Mouse (Mus musculus) cerebellum, adult 18-20 months (tissue): Measurements from ENCODE around the gene Galr2.

Source experiments
- DNase-seq, 2 experiments: peaks; one replicate each; pipeline ENCODE4 v3.0.0; 2021

The Galr2 gene

DNA sequence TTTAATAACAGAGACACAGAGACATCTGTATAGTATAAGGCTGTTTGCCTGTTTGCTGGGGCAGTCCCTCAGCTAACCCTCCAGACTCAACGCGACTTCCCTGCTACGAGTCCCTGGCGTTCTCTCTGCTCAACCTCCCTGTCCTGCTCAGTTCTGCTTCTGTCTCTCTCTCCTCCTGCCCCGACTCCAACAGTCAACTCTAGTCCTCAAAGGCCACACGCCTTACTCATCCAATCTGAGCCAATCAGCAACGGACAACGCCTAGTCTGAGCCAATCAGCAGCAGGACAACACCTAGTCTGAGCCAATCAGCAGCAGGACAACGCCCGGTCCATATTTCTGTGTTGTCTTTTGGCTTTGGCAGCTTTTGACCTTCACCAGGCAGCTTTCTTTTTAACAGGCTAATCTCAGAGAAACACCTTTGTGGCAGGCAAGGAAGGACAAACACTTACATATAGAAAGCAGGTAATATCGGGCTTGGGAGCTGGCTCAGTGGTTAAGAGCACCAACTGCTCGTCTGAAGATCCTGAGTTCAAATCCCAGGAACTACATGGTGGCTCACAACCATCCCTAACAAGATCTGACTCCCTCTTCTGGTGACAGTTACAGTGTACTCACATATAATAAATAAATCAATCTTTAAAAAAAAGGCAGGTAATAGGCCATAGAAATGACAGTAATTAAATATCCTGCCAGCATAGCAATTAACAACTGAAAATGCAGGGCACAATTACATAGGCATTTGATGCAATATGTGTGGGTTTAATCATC is 27.2 kb downstream of the Galr2 start:
- peak in 1 of 2 experiments; percentile 12 for DNase-seq

DNA sequence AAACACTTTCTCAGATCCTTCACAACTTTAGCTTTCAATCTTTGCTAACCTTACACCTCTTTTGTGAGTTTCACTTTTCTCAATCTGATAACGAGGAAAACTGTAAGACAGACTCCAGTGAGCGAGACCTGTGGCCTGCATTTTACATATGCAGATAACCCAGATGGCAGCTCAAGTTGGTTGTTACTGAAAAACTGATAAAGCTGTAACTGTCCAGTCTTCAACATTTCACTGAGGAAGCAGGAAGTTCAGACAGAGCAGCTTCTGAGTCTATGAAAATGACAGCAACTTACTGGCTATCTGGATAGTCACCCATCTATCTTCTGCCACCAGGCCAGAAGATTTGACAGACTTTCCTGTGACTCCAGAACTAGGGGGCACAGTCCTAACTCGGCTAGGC is 28.9 kb downstream of the Galr2 start:
- no peak for DNase-seq

DNA sequence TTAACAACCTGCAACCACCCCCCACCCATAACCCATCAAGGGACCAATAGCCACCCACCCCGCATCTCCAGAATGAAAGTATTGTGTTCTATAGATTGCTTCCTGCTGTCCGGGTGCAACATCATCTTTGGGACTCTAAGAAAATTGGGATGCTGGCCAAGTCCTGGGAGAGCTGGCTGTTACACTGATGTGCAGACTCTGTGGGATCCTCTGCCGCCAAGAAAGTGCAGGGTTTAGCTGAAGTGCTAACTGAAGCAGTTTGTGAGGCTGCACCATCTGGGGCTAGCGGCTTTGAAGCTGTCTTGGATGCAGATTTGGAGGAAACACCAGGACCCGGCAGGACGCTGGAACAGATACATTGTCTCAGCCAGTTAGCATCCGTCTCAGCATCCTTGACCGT is 30.4 kb downstream of the Galr2 start:
- DNase-seq = no peak

DNA sequence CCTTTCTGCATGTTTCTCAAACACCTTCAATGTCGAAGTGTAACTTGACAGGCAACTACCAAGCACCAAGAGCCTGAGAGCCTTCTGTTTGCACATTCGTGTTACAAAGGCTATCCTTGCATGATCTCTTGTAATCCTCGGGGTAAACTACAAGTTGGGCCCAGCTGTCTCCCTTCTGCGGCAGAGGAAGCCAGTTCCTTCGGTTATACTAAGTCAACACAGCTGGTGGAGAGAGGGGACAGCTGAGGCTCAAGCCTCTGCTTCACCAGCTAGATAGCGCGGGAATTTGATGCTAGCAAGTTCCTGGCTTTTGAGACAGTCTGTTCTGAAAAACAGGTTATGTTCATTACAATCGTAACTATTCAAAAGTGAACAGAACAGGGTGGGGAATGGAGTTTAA is 31.6 kb downstream of the Galr2 start:
- DNase-seq = no peak

- DNase-seq = peak; percentile 82 to 92
Measured at GRCm38 (mm10) chr11:116318719-116319659, 38.2 kb downstream of the Galr2 start.

DNA sequence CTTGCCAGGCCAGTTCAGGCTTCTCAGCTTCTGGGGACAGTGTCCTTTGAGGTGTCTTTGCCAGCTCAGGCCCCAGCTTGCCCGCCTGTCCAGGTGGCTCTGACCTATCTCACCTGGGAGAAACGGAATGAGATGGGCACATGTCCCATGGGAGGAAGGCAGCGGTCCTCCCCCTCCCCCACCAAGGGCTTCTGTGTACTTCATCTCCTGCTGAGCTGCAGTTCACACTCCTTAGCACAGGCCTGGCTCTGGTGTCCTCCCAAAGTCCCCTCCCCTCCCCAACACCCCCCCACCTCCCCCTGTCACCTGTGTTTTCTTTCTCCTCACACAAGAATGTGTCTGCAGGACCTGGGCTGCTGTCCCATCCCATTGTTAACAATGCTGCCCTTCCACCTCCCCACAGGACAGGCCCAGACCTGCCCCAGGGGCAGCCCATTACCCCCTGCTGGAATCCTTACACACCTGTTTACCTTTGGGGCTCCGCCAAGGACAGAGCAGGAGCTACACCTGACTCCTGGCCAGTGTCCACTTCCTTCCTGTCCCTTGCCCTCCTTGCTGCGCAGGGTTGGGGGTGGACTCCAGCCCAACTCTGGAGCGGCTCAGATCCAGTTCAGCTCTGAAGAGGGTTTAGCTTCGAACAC is 46.3 kb downstream of the Galr2 start:
- DNase-seq = no peak

DNA sequence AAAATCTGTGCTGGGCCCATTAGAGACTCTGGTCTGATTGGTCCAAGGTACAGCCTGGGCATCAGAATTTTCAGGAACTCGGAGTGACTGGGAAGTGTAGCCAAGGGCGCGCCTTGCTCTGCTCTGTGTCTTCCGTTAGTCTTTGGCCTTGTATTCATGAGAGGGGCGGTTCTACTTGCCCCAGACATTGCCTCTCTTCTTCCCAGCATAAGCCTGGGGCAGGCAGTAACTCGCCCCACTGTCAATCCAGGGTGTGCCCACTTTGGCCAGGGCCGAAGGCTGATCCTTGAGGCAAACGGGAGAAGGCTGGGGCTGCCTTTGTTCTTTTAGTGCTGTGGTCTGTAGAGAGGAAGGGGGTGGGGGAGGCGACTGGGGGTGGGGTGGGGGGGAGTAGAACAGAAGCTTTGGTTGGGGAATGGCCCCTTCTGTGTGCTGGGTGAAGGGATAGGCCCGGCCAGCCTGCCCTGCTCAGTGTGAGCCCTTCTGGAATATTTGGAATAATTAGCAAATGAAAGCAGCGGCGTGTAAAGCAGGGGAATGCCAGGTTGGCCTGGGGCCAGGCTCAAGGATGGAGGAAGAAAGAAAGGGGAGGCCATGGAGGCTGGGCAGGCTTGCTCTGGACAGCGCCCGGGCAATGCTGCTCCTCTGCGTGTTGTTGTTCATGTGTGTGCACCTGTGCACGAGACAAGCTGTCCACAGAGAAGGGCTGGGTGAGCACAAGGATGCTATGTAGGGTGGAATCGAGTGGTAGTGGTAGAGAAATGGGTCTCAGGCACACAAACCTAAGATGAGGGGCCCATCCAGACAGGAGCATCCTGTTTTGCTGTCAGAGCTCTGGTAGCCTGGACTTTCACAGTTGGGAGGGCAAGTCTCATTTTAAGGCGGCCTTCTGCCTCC is 48.8 kb downstream of the Galr2 start:
- DNase-seq = no peak

DNA sequence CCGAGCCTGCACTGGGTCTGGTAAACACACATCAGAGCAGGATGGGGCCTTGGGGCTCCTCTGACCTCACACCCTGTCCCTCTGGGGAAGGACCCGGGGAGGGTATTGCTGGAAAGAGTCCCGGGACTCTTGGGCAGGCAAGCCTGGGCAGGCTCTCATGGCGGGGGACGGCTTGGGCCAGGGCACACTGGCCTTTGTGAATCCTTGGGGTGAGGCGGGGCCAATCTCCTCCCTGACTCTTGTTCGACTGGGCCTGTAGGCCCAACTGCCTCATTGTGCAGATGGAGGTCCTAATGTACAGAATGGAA is 49.4 kb downstream of the Galr2 start:
- no peak for DNase-seq

DNA sequence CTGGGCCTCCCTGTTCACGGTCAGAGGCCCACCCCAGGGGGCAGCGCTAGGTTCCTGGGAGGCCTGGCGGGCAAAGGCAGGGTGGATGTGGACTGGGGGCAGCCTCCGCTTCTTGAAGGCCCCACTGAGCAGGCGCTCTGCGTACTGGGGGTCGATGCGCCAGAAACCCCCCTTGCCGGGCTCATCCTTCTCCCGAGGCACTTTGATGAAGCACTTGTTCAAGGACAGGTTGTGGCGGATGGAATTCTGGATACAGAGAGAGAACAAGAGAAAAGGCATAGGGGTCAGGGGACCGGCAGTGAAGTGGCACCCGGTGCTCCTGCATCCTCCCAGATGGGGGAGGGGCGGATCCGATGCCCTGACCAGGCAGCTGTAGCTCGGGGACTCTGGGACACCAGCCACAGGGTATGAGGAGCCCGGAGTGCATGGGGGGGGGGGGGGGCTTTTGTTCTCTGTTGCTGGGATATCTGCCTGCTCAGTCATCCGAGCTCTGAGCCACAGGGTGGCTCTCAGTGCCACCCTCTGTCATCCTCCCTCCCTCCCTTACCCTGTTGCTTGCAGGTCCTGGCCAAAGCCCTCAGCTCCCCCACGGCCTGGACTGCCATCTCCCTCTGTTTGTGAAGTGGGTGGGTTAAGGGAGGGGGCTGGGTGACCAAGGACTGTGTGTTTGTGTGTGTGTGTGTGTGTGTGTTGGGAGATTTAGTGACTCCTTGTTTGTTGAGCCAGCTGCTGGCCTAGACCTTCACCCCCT is 51.7 kb downstream of the Galr2 start:
- DNase-seq = peak; percentile 25 to 39

- DNase-seq = no peak
Measured at GRCm38 (mm10) chr11:116332983-116333270, 52.2 kb downstream of the Galr2 start.
